Mouse (Mus musculus) yolk sac, embryonic 10.5 days (tissue): ENCODE results near the gene Cilp2.

ENCODE experiments used
- DNase-seq: peaks from one replicate; pipeline ENCODE4 v3.0.0-alpha.2; 2017; ENCODE audit warnings: low spot score

Cilp2 gene

GRCm38 (mm10) chr8:69874155-69874554 lies 13.3 kb downstream of the Cilp2 start:
- no peak for DNase-seq

DNA sequence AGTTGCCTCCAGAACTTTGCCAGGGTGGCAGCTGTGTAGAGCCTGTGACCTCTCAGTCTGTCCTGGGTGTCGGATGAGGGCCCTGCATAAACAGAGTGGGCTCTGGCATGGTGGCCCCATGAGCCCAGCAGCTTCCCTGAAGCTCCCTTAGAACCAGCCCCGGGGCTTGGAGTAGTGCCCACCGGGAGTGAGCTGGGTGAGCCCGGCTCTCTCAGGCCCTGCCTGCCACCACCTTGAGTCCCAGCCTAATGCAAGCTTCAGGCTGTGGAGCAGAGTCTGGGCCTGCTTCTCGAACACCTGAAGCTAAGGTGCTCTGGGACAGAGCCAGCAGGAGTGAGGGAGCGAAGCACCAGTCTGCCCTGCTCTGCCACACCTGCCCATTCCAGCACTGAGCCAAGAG lies 16.6 kb downstream of the Cilp2 start:
- no peak for DNase-seq

GRCm38 (mm10) chr8:69870003-69870765 lies 17.3 kb downstream of the Cilp2 start:
- DNase-seq: no peak

DNA sequence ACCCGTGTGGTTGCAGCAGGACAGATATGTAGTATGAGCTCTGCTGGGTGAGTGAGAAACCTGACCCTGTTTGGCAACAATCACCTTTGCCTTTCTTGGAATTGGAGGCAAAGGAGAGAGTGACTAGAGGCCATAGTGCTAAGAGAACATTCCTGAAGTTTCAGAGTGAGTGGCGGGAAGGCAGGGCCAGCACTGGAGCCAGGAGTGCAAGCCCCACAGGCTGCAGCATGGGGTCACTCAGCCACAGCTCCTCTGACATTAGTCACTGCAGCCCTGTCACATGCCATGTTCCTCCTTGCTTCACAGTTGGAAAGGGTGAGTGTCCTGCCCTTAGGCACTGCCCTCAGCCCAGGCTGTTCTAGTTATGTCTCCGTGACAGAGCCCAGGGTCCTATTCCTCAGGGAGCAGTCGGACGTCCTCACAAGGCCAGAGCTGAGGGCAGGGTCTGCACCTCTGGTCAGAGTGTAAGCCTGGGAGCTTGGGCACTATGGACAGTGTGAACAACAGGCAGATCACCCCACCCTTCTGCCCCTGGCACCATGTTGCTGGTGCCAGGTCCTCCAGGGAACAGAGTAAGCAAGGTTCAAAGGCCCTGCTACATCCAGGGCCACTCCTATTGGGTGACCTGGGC lies 19.7 kb downstream of the Cilp2 start:
- no peak for DNase-seq

DNA sequence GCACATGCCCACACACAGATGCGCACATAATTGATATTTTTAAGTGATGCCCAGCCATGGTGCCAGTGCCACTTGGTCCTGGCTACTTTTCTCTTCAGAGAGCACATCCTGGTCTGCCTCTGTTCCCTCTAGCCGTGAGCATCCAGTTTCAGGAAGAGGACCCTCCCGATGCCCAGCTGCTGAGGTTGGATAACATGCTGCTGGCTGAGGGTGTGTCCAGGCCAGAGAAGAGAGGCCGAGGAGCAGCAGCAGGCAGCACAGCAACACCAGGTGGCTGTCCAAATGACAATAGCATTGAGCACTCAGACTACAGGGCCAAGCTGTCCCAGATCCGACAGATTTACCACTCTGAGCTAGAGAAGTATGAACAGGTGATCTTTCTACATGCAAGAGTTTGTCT lies 23.3 kb downstream of the Cilp2 start:
- no peak for DNase-seq

DNA sequence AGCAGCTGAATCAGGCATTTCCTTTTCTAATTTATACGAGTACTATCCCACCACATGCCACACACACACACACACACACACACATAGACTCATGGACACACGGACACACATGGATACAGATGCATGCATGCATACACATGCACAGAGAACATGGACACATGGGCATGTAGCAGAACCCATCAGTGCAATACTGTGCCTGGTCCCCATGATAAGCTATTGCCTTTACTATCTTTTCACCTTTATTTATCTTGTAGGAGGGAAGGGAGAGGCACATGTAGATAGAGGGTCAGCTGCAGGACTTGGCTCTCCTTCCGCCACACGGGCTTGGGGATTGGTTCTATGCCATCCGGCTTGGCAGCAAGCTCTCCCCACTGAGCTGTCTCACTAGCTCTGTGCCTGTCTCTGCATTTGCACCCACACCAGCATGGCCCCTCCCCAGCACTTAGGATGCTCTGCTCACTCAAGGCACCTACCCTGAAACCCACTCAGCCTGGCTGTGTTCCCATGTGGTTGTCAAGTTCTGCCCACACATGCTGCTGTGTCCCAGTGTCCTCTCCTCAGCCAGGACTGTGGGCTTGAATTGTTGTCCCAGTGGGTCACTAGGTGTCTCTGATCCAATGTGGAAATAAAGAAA lies 24.0 kb downstream of the Cilp2 start:
- no peak for DNase-seq

GRCm38 (mm10) chr8:69861251-69861650 lies 26.2 kb downstream of the Cilp2 start:
- DNase-seq: no peak

- no peak for DNase-seq
Observed at GRCm38 (mm10) chr8:69860807-69861206, 26.7 kb downstream of the Cilp2 start.

- DNase-seq: no peak
Observed at GRCm38 (mm10) chr8:69853869-69854268, 33.6 kb downstream of the Cilp2 start.

DNA sequence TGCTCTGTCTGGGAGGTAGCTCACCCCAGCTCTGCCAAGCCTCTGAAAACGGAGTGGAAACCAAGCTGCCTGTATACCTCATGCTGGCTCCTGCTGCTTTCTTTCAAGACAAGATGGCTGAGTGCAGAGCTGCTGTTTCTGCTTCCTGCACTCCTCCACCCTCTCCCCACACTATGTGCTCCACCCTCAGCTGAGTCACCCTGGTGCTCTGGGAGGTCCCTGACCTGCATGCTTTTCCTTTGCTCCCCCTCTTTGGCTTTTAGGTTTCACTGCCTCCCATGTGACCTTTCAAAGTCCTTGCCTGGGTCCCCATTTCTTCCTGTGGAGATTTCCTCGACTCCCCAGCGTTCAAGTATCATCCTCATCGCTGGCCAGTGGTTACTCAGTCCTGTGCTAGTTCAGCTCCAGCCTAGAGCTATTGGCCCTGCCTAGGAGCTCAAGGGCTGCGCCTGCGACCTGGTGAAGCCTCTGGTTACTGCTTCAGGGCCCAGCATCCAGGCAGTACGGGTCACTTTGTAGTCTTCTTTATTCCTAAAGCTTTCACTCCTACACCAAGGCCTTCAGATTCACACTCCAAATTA lies 36.5 kb downstream of the Cilp2 start:
- DNase-seq: no peak

DNA sequence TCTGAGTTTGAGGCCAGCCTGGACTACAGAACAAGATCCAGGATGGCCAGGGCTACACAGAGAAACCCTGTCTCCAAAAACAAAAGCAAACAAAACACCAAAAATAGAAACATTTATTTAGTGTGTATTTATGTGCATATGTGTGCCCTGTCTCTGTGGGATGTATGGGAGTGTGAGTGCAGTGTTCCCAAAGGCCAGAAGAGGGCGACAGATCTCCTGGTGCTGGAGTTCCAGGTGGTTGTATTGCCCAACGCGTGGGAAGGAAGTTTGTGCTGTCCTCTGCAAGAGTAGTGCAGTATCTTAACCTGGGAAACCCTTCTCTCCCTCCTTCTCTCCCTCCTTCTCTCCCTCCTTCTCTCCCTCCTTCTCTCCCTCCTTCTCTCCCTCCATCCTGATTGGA lies 37.6 kb downstream of the Cilp2 start:
- no peak for DNase-seq

- DNase-seq: peak; percentile 25
Observed at GRCm38 (mm10) chr8:69848951-69849350, 38.5 kb downstream of the Cilp2 start.

- DNase-seq: no peak
Observed at GRCm38 (mm10) chr8:69847167-69848065, 40.1 kb downstream of the Cilp2 start.

DNA sequence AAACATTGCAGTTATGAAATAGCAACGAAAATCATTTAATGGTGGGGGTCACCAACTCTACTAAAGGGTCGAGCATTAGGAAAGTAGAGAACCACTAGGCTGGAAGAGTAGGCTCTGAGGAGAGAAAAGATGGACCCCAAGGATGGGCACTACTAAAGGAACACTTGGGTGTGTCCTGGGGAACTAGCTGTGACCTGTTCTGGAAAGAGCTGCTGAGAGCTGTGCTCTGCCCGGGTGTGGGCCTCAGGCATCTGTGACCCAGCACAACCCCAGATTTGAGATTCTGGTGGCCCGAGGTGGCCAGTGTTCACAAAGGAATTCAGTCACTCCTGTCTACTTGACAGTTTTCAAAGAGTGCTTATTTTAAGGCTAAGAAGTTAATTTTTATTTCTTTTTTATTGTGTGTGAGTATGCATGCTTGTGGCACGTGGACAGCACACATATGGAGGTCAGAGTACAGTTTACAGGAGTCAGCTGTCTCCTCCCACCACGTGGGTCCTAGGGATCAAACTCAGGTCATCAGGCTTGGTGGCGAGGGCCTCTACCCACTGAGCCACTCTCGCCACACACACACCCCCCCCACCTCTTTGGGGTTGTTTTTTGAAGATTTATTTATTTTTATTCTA lies 50.3 kb downstream of the Cilp2 start:
- peak; percentile 50 for DNase-seq

GRCm38 (mm10) chr8:69832298-69832853 lies 55.1 kb downstream of the Cilp2 start, which contains the start of gene Pbx4:
Gene Pbx4, plus strand, starts transcription at chr8:69832491.
- DNase-seq: peak; percentile 92
